Mouse (Mus musculus) neural tube, embryonic 15.5 days (tissue): ENCODE measurements around the gene St5. TPM values are rescaled to one million over a fixed set of nuclear protein-coding genes. Genes with fewer than 3 reads are reported as not detected.

Source experiments
- ATAC-seq: fragments of 200-750 bp; cut with Nextera tagmentation; 2 replicates; pipeline ENCODE4 v1.8.0; 2017; ENCODE audit warnings: mild to moderate bottlenecking, moderate TSS enrichment, moderate library complexity; ENCODE audit not compliant: low FRiP score
- H3K27ac ChIP-seq: fragments of 300-500 bp; sonication (generic); replicated peaks from 2 replicates; pipeline ENCODE4 v1.5.1; 2015; ENCODE audit warnings: mild to moderate bottlenecking, inconsistent platforms
- H3K27me3 ChIP-seq: fragments of 300-500 bp; sonication (generic); replicated peaks from 2 replicates; pipeline ENCODE4 v1.6.1; 2015; ENCODE audit warnings: inconsistent platforms
- H3K36me3 ChIP-seq: fragments of 300-500 bp; sonication (generic); 2 replicates; pipeline ENCODE4 v1.6.1; 2015; ENCODE audit warnings: inconsistent platforms
- H3K4me1 ChIP-seq: fragments of 300-500 bp; sonication (generic); 2 replicates; pipeline ENCODE4 v1.6.1; 2015; ENCODE audit warnings: inconsistent platforms
- H3K4me2 ChIP-seq: fragments of 300-500 bp; sonication (generic); 2 replicates; pipeline ENCODE4 v1.6.1; 2015; ENCODE audit warnings: inconsistent platforms, mild to moderate bottlenecking, moderate library complexity
- H3K4me3 ChIP-seq: fragments of 300-500 bp; sonication (generic); replicated peaks from 2 replicates; pipeline ENCODE4 v1.5.1; 2015; ENCODE audit warnings: mild to moderate bottlenecking, inconsistent platforms
- H3K9ac ChIP-seq: fragments of 300-500 bp; sonication (generic); replicated peaks from 2 replicates; pipeline ENCODE4 v1.6.1; 2015; ENCODE audit warnings: mild to moderate bottlenecking, inconsistent platforms
- H3K9me3 ChIP-seq: fragments of 300-500 bp; sonication (generic); replicated peaks from 2 replicates; pipeline ENCODE4 v1.6.1; 2016; ENCODE audit warnings: inconsistent platforms
- WGBS: fragments of 180-500 bp; shearing (Covaris S2); methylation state at CpG from one replicate; pipeline ENCODE4 v1.1.7; 2015; ENCODE audit warnings: mixed read lengths; 5-methylcytosine and 5-hydroxymethylcytosine counted together
- polyA plus RNA-seq: library from polyadenylated mRNA; unstranded; fragments of >200 nt; fragmentation: Nextera tagmentation; extraction: Ambion mirVana; gene quantifications from 2 replicates; pipeline ENCODE4 v1.2.1, GENCODE M21; 2015

St5 gene
- polyA plus RNA-seq, 1 experiment from 2014 or later, result 18.2 TPM

DNA sequence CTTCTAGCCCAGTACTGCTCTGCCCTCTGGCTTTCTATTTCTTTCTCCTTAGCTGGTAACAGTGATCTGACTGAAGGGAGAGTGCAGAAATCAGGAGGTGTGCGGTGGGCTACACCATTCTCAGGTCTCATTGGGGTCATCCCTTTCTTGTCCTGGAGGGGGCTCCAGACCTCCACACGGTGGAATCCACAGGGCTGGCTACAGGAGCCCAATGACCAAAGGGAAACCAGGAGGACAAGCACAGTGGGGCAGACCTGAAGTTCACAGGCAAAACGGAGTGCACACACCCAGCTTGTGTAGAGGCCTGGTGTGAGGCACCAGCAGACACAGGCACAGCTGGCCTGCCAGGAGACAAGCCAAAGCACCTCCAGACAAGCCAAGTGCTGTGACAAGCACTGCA lies 175.0 kb downstream of the St5 start:
- H3K9ac ChIP-seq, result no peak overlapping the region
- H3K9me3 ChIP-seq, result no peaks in the 10 kb centered on the region
- ATAC-seq, result peak; percentile 64
- no peaks in the 10 kb centered on the region for H3K27me3 ChIP-seq
- no peak overlapping the region for H3K27ac ChIP-seq
- no peak overlapping the region for H3K4me2 ChIP-seq
- 16% methylated on average over 3 of the region's 3 CpGs for WGBS
- no peaks in the 10 kb centered on the region for H3K4me1 ChIP-seq
- H3K36me3 ChIP-seq, result peaks cover 39% of the 10 kb centered on the region
- H3K4me3 ChIP-seq, result no peak overlapping the region

DNA sequence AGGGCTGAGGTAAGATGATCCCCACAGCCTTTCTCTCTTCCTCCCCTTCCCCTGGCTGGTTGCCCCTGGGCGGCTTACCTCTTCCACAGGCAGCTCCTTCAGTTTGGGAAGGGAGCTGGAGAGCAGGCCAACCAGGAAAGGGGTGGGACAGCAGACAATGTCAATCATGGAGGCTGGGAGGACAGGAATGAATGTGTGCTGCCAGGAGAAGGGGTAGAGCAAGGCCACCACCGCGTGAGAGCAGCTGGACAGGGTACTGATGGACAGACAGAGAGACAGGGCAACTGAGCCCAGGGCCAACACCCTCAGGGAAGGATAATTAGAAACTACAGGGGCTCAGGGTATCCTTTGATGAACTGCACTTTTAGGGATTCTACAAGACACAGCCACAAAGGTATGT lies 175.9 kb downstream of the St5 start:
- Histone ChIP-seq H3K4me2 (no peak overlapping the region), H3K9me3 (no peaks in the 10 kb centered on the region), H3K36me3 (peaks cover 46% of the 10 kb centered on the region), H3K4me3 (no peak overlapping the region), H3K4me1 (no peaks in the 10 kb centered on the region), H3K9ac (0 out of 2 replicates have a peak overlapping the region, but pooled peaks have one; percentile 29), H3K27me3 (no peaks in the 10 kb centered on the region), H3K27ac (no peak overlapping the region)
- WGBS, result 78% methylated on average over 3 of the region's 3 CpGs
- ATAC-seq, result no peak

DNA sequence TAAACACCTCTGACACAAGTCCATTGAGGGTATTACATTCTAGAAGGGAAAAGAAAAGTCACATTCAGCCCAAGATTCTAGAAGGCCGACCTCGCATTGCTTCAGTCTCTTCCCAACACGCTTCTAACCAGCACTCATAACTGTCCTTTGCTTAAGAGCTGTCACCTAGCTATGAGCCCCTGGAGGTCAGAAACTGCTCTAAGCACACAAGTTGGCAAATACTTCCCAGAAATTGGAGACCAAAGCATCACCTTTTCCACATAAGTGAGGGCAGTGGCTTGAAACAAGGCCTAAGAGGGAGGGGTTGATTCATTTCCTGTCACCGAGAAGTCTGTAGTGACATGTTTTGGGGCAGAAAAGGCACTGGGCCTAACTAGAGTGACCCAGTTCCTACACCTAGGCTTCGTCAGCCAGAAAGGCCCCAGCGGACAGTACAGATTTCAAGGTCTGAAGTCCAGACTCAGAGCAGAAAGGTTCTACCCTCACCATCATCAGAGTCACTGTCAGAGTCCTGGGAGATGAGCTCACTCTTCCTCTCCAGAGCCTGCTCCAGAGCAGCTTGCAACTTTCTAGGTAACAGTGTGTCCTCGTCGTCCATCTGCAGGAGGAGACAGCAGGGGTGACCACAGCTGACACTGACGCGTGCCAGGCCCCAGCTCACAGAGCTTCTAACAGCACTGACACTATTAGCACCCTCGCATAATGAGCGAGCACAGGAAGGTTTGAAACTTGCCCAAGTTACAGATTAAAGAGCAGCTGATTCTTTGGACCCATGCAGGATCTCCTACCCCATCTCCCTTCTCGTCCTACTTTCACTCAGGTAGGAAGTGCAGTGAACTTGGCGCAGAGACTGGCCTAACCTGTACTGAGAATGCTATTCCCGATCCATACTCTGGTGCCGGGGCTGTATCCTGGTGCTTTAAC lies 177.4 kb downstream of the St5 start:
- ATAC-seq, result no peak
- peaks cover 61% of the 10 kb centered on the region for H3K36me3 ChIP-seq
- WGBS, result 83% methylated on average over 16 of the region's 16 CpGs

DNA sequence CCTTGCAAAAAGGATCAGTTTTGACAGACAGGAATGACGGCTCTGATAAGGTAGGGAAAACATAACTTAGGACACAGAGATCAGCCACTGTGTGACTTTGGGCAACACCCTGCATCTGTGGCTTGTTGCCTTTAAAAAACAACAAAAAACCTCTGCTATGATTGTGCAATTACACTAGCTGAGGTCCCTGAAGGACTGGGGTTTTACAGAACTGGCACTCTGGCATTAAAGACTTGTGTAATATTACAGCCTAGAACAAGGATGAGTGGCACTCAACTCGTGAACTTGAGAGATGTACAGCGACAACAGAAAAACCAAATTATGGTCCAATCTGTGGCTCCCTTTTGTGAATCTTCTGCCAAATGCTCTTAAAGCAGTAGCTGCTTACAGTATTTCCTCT lies 178.6 kb downstream of the St5 start:
- no peak for ATAC-seq
- H3K9ac ChIP-seq, result no peak overlapping the region

More for the DNA sequence above, 177.4 kb downstream of the St5 start:
- Histone ChIP-seq H3K4me3 (no peak overlapping the region), H3K9ac (no peak overlapping the region), H3K4me2 (no peak overlapping the region), H3K27me3 (no peaks in the 10 kb centered on the region), H3K4me1 (peaks cover 9% of the 10 kb centered on the region), H3K9me3 (no peaks in the 10 kb centered on the region), H3K27ac (no peak overlapping the region; the same call in 1 of the 2 replicates)

DNA sequence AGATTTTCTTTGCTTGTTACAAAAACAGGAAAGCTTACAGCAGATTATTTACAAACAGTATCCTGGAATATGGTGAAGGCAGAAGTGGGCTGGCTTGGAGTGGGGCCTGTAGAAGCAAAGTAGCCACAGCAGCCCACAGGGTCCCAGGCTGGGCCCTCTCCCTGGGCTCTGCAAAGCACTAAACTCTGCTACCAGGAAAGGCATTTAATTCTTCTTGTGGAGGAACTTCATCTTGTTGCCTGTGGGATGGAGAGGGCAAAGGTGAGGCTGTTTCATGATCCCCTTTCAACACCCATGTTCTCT lies 179.0 kb downstream of the St5 start:
- no peak overlapping the region for H3K9ac ChIP-seq
- no peaks in the 10 kb centered on the region for H3K27me3 ChIP-seq
- H3K4me3 ChIP-seq, result no peak overlapping the region
- H3K4me1 ChIP-seq, result peaks cover 23% of the 10 kb centered on the region
- no peak for ATAC-seq
- H3K27ac ChIP-seq, result no peak overlapping the region
- H3K36me3 ChIP-seq, result peaks cover 59% of the 10 kb centered on the region
- no peak overlapping the region for H3K4me2 ChIP-seq
- no peaks in the 10 kb centered on the region for H3K9me3 ChIP-seq

More for the DNA sequence above, 178.6 kb downstream of the St5 start:
- H3K4me3 ChIP-seq, result no peak overlapping the region
- H3K36me3 ChIP-seq, result peaks cover 59% of the 10 kb centered on the region
- no peaks in the 10 kb centered on the region for H3K9me3 ChIP-seq
- H3K4me2 ChIP-seq, result no peak overlapping the region
- WGBS, result 90% methylated on average over 3 of the region's 3 CpGs
- H3K27ac ChIP-seq, result peak overlapping the region; percentile 35; the same call in 1 of the 2 replicates
- peaks cover 22% of the 10 kb centered on the region for H3K4me1 ChIP-seq
- no peaks in the 10 kb centered on the region for H3K27me3 ChIP-seq

DNA sequence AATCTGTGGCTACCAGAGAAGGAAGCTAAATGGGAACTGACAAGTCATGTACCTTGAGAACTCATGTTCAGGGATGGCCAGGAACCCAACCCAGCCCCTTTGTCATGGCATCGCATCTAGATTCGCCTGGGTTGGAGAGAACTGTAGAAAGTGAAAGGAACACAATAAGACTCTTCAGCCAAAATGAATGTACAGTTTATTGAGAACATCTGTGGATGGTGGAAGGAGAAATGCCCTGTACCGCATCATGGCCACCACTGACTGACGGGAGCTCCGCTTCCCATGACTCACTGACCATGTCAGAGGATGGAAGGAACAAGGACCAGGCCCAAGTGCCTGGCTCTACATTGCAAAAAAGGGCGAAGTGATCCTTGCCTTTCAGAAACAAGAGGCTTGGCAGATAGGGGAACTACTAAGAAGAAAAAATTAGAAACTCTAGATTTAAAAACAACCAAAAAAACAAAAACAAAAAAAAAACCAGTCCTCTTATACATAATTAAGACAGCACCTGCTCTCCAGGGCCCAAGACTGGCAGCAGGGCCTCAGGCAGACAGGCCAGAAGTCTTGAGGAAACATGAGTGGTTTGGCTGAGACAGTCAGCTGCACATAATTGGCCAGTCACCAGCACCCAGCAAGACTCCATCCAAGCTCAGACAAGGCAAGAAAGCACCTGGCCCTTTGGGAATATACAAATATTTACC lies 179.5 kb downstream of the St5 start:
- Histone ChIP-seq H3K9me3 (no peaks in the 10 kb centered on the region), H3K27ac (no peak overlapping the region), H3K4me1 (peaks cover 23% of the 10 kb centered on the region), H3K9ac (no peak overlapping the region), H3K4me2 (no peak overlapping the region), H3K27me3 (no peaks in the 10 kb centered on the region), H3K4me3 (no peak overlapping the region), H3K36me3 (peaks cover 59% of the 10 kb centered on the region)
- no peak for ATAC-seq
- 68% methylated on average over 6 of the region's 6 CpGs for WGBS

DNA sequence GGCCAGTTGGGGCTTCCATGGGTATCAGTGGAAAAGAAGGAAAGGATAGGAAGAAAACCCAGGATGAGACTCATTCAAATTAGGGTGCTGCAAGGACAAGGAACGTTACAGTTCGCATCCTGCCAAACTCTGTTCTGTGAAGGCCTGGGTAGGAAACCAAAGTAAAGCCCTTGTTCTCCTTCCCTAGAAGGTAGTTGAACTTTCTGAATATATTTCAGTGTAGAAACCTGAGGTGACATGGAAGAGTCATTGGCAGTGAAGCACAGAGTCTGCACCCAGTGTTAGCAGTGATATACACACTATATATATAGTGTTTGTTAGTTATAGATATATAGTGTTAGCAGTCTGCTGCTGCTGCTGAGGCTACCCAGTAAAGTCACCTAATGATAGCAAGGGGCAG lies 180.1 kb downstream of the St5 start:
- Histone ChIP-seq H3K4me1 (peaks cover 23% of the 10 kb centered on the region), H3K9ac (no peak overlapping the region), H3K9me3 (no peaks in the 10 kb centered on the region), H3K36me3 (peaks cover 59% of the 10 kb centered on the region), H3K27me3 (no peaks in the 10 kb centered on the region), H3K27ac (no peak overlapping the region), H3K4me2 (no peak overlapping the region), H3K4me3 (no peak overlapping the region)
- 66% methylated on average over 2 of the region's 2 CpGs for WGBS
- ATAC-seq, result no peak

DNA sequence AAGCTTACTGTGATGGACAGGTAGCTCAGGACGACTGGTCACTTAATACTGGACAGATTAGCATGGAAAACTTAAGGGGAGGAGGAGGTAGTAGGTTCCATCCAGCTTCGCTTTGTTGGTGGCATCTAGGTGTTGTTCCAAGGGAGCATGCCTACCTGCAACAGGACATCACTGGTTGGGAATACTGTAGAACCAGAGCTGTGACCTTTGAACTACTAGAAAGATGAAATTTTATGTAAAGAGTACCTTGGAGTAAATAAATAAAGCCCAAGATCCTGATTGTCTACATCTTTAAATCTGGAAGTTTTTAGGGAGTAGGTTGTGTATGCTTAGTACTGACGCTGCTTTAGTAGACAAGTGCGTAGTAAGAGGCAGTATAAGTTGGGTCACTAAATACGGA lies 181.3 kb downstream of the St5 start:
- Histone ChIP-seq H3K4me1 (peaks cover 32% of the 10 kb centered on the region), H3K27ac (no peak overlapping the region), H3K36me3 (peaks cover 59% of the 10 kb centered on the region), H3K9ac (no peak overlapping the region), H3K4me3 (no peak overlapping the region), H3K9me3 (no peaks in the 10 kb centered on the region), H3K4me2 (no peak overlapping the region), H3K27me3 (no peaks in the 10 kb centered on the region)
- ATAC-seq, result no peak
- 84% methylated on average over 5 of the region's 5 CpGs for WGBS

DNA sequence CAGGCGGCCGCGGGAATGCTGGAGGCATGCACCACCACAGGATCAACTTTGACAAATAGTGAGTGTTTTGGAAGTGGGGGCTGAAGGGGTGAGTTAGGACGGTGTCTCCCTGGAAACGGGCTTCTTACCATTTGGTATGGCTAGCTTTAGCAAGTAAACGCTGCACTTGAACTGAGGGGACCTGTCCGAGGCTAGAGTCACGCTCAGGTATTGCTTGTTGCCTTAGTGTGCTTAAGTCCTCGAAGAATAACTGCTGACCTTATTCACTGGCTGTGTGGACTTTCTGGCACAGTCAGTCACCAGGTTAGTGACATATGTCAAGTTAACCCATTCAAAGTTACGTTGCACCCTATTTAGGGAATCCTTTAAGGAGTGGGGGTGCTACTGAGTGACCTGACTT lies 183.5 kb downstream of the St5 start:
- WGBS, result 4% methylated on average over 10 of the region's 10 CpGs
- peak overlapping the region; percentile 98 for H3K9ac ChIP-seq
- peaks cover 32% of the 10 kb centered on the region for H3K4me1 ChIP-seq
- H3K9me3 ChIP-seq, result no peaks in the 10 kb centered on the region
- H3K4me2 ChIP-seq, result peak overlapping the region; percentile 95
- peak overlapping the region; percentile 98 for H3K27ac ChIP-seq
- no peaks in the 10 kb centered on the region for H3K27me3 ChIP-seq
- no peak for ATAC-seq
- H3K36me3 ChIP-seq, result peaks cover 40% of the 10 kb centered on the region
- H3K4me3 ChIP-seq, result peak overlapping the region; percentile 99

DNA sequence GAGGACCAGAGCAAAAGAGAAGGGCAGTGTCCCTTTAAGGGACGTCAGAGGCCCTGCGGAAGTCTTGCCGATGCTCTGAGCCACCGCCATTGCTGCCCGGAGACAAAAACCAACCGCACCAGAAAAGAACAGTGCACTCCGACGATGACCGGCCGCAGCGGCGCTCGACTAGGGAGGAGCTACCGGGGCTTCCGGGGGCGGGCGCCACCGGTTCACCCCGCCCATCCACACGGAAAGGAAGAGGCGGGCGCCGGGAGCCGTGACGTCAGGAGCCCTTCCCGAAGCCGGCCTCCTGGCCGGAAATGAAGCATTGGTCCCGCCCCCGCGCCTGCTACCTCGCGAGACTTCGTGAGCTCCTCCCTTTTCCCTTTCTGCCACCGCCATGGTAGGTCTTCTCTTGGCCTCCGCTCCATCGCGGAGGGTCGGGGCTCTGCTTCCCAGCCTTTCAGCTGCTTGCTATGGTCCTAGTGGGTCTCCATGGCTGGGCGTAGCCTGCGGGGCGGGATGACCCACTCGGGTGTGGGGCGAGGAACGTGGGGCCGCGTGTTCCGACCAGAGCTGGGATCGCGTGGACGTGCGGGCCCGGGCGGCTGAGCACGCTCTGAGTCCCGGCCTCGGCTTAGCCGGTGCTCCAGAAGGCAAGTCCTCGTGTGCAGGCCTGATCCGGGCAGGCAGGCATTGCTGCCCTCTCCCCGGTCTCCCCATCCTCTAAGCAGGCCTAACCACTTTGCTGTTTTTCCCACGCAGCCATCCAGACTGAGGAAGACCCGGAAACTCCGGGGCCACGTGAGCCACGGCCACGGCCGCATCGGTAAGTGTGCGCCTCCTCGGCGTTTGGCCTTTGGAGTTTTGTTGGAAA lies 184.3 kb downstream of the St5 start, which contains the start of gene Rpl27a:
Rpl27a (plus strand) TSS at position 310 of the 859 bp plus-strand sequence.
- Histone ChIP-seq H3K36me3 (peaks cover 31% of the 10 kb centered on the region), H3K4me2 (peak within 1 kb of the TSS; percentile 95), H3K4me3 (peak within 1 kb of the TSS; percentile 99), H3K27ac (peak within 1 kb of the TSS; percentile 98), H3K9me3 (no peaks in the 10 kb centered on the region), H3K4me1 (peaks cover 32% of the 10 kb centered on the region), H3K27me3 (no peaks in the 10 kb centered on the region), H3K9ac (peak within 1 kb of the TSS; percentile 98)
- ATAC-seq, result peak; percentile 97
- WGBS, result under 1% methylated on average over 72 of the region's 72 CpGs

DNA sequence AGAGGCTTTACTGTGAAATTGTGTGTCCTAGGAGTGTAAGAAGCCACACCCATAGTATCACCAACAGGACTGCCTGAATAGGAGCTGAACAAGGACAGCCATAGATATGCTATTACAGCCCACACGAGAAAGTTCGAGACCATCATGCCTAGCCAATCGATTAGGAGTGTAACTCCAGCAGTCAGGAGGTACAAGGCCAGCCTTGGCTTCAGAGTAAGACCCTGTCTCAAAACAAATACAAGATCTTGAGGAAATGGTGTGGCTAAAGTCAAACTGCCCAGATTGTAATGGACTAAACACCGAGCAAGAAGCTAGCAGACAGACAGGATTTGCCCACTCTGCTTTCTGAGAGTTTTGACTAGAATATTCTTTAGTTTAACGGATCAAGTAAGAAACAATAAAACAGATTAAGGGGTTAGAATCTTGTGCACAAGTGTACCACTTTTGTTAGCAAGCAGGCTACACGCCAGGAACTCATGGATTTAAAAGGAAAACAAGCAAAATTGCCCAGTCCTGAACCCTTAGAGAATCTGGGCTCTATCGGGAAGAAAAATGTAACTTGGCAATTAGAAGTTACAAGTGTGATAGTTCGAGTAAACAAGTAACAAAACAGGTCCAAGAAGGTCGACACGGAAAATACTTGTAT lies 185.2 kb downstream of the St5 start:
- WGBS, result 16% methylated on average over 10 of the region's 10 CpGs
- Histone ChIP-seq H3K9ac (peak overlapping the region; percentile 98), H3K4me2 (peak overlapping the region; percentile 65), H3K27ac (peak overlapping the region; percentile 98), H3K36me3 (peaks cover 23% of the 10 kb centered on the region), H3K9me3 (no peaks in the 10 kb centered on the region), H3K4me3 (peak overlapping the region; percentile 99), H3K27me3 (no peaks in the 10 kb centered on the region), H3K4me1 (peaks cover 32% of the 10 kb centered on the region)
- ATAC-seq, result peak; percentile 1; the same call in 1 of the 2 replicates
